Mouse (Mus musculus) ES-Bruce4 (cell line): ENCODE results near the gene Gm10073.

Experiments used
- CTCF ChIP-seq: IDR thresholded peaks from one replicate; pipeline ENCODE4 v1.8.1; 2011; ENCODE audit warnings: low read depth, low read length
- EP300 ChIP-seq: IDR thresholded peaks from 2 replicates; pipeline ENCODE4 v1.6.1; 2011; ENCODE audit warnings: low read depth, low read length; ENCODE audit not compliant: insufficient read depth
- POLR2A ChIP-seq: IDR thresholded peaks from one replicate; pipeline ENCODE4 v1.8.1; 2011; ENCODE audit warnings: low read length; ENCODE audit not compliant: insufficient read depth

DNA sequence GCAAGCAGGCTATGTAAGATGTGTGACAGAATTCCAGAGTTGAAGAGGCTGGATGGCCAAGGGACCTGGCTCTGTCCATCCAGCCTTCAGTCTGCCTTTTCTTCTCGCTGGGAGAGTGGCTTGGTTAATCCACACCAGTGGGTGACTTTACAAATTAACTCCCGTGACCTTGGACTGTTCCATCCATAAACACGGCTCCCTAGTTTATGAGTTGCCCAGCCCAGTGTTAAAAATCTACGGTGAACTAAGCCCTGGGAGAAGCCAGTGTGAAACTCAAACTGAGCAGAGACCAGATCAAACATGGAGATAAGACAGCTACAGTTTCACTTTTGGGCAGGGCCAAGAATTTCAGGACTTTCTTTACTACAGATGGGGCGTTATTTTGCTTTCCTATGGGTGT is 49.8 kb upstream of the Gm10073 start:
- TF ChIP-seq POLR2A (no peak), CTCF (no peak), EP300 (no peak)
